Mouse (Mus musculus) cerebellum, adult 2 months (tissue): ENCODE measurements around the gene Sult1a1.

Experiments used
- CTCF ChIP-seq: fragments of 200-500 bp; IDR thresholded peaks from 2 replicates; pipeline ENCODE4 v1.5.1; 2011; ENCODE audit warnings: low read depth, mild to moderate bottlenecking, control low read depth, low read length, moderate library complexity, borderline replicate concordance; ENCODE audit not compliant: insufficient read depth
- POLR2A ChIP-seq: fragments of 200-500 bp; IDR thresholded peaks from 2 replicates; pipeline ENCODE4 v1.6.1; 2011; ENCODE audit warnings: low read length, control low read depth, borderline replicate concordance; ENCODE audit not compliant: insufficient read depth

- peak; percentile 86 for TF ChIP-seq CTCF
- TF ChIP-seq POLR2A: no peak
Observed at GRCm38 (mm10) chr7:126693256-126693655, 17.0 kb upstream of the Sult1a1 start.
